Mouse (Mus musculus) layer of hippocampus, postnatal 10 days (tissue): ENCODE measurements around the gene Maml2. TPM values are rescaled to one million over a fixed set of nuclear protein-coding genes. Genes with fewer than 3 reads are reported as not detected.

Source experiments
- DNase-seq, 2 experiments: peaks; one replicate each; pipeline ENCODE4 v3.0.0; 2021; ENCODE audit warnings: low spot score in 2 of 2
- total RNA-seq, 2 experiments: library from RNA; stranded (reverse); gene quantifications; 2 replicates each; pipeline ENCODE4 v1.2.3; 2021

Gene Maml2
- total RNA-seq, 2 experiments from 2014 or later: 11.2 to 13.0 TPM

GRCm38 (mm10) chr9:13665487-13665969 lies 367.8 kb downstream of the Maml2 start:
- DNase-seq: no peak

GRCm38 (mm10) chr9:13667955-13668354 lies 370.2 kb downstream of the Maml2 start:
- DNase-seq: no peak

DNA sequence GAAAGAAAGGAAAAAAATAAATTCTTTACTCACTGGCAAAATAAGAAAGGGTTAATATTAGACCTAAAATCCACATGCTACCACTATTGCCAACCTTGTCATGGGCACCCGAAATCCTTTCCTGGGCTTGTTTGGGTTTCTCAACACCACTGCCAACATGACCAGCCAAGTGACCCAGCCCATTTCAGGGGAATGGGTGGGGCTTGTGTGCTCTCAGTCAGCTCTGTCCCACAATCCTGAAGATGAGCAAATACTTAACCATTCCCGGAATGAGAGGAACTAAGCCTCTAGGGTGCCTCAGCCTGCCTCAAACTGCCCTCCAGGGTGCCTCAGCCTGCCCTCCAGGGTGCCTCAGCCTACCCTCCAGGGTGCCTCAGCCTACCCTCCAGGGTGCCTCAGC lies 371.0 kb downstream of the Maml2 start:
- no peak for DNase-seq

DNA sequence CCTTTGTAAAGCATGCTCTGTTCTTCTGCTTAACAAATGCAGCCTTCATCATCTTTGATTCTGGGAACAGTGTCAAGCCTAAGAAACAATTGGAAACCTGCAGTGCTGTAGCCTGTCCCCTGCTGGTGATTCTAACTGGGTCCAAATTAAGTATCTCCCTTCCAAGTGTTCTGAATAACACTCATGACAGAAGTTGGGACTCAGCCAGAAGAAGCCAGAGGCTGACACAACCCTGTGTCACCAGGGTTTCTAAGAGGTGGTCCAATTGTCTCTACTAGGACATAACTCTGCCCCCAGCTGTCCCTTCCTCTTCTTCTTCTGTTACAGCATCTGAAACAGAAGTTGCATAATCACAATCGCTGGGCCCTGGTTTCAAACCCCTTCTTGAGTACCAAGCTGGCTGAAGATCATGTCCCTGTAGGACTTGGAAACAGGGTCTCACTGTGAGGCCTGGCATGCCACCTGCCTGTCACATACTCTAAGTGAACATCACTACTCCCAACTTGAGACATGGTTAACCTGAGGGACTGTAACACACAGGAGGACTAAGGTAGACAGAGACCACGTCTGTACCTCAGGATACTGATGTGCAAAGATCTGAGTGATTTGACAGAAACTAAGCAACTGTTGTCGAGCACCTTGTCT lies 373.5 kb downstream of the Maml2 start:
- DNase-seq: peak in 1 of 2 experiments; percentile 38

- DNase-seq: no peak
Observed at GRCm38 (mm10) chr9:13673304-13673703, 375.5 kb downstream of the Maml2 start.

DNA sequence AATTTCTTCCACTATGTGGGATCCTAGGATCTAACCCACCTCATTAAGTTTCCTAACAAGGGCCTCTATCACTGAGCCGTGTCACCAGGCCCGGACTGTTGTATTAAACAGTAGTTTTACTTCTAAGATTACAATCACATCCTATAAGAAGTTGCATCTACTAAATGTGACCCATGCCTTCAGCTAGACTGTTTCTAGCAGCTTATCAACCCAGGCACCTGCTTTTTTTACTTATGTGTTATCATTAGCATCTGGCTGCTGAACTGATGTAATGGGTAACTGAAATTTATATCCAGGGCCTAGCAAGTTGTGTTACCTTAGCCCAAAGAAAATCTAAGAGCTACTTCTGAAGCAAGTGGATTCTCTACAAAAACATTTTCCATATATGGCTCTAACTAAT lies 380.3 kb downstream of the Maml2 start:
- DNase-seq: no peak

GRCm38 (mm10) chr9:13679696-13680095 lies 381.9 kb downstream of the Maml2 start:
- no peak for DNase-seq

DNA sequence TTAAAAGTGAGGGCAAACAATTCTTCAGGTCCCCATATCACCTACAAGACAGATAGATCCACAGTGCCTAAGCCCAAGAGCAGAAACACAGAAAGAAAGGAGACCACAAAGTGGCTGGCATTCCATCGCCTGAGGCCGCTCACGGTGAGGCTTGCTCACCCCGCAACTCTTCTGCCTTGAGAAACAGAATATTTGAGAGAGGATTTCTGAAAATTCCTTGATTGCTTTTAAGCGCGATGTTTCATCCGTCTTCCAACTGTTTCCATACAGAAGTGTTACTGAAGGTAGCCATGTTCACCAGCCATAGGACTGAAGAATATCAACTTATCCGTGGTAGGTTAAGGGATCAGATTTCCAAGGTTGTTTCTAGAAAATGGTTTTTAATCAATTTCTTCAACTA lies 383.4 kb downstream of the Maml2 start:
- no peak for DNase-seq

DNA sequence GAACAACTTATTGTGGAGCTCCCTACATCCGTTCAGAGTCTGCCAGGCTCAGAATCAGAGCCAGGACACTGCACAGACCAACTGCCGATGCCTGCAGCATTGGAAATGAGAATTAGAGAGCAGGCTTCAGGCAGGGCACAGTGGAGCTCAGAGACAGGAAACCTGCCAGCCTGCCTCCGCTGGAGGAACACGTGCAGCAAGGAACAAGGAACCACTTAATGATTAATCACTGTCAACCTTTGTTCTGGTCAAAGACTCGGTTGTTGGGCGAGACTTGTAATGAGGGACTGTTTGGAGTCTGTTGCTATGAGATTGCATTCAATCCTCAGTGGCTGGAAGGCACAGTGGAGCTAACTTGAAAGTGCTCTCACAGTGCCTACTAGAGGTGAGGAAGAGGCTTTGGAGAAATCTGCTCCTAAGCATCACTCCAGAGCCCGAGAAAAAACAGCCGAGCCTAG lies 383.9 kb downstream of the Maml2 start:
- peak; percentile 72 to 80 for DNase-seq

GRCm38 (mm10) chr9:13684327-13684934 lies 386.7 kb downstream of the Maml2 start:
- DNase-seq: no peak

DNA sequence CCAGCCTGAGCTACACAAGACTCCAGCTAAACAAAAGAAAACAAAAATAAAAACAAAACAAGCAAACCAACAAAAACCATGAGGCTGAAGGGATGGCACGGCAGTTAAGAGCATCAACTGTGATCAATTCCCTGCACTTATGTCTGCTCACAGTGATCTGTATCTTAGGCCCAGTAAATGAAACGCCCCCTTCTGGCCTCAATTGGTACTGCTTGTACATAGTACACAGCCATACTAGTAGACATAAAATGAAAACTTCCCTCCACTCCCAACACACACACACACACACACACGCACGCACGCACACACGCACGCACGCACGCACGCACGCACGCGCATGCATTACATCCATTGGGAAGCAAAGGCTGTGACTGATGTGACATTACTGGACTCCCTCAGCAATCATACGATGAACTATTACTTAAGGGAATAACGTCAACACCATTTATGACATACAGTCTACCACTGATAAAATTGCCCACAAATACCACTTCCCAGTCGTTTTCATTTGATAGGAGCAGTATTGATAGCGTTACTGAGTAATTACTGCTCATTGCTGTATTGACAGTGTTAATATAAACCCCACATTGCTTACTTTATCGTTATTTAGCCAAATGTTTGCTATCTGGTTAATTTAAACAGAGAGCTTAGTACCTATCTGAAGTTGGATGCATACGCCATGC lies 389.4 kb downstream of the Maml2 start:
- DNase-seq: no peak

GRCm38 (mm10) chr9:13688997-13689396 lies 391.2 kb downstream of the Maml2 start:
- DNase-seq: no peak

DNA sequence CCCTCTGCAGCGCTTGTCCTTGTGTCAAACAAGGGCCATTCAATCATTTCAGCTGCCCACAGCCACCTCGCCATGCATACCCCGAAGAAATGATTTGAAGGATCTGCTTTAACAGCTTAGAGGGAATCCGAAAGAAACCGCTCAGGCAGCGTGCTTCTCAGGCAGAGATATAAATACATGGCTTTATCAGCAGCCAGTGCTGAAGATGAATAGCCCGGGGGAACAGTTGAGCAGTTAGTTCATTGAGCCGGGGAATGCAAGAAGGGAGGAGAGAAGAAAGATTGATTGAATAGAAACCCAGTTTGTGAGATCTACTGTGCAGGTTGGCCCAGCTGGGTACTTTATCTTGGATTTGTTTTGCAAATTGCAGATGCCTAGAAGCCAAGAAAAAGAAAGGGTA lies 392.6 kb downstream of the Maml2 start:
- no peak for DNase-seq

DNA sequence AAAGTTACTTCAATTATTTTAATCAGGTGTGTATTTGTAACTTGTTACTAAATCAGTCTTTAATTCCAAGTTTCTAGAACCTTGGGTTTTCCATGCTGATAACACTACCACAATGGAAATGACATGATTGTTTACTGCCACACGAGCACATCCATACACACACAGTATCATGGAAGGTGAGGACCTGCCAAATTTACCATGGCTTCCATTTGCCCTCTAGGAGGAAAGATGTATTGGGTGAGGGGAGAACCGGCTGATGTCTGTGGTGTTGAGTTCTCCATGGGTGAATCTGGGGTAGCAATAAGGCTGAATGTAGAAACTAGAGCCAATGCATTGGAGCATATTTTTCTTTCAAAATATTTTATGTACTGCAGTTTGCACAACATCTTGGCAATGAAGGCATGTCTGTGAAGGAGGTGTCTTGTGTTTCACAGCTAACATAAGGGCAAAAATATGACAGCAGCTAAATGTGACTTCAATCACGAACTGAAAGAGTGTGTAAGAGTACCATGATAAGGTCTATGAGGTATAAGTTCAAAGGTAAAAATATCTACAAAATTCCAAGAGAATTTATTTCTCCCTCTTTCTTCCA lies 396.0 kb downstream of the Maml2 start:
- no peak for DNase-seq

DNA sequence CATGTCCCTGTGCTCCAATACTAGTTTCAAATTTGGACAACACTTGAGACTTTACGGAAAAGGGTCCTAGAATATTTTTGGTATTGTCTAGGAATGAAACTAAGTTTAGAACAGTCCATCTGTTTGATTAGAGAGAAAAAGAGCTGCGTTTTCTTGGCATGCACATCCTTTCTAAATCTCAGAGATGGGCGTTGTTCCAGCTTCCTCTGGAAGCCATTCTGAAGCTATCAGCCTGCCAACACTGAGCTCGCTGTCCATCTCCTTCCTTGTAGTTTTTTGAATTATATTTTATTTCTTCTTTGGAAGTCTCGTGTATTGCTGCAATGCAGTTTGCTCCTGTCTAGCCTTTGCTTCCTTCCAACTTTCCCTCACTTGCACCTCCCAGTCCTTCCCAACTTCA lies 396.5 kb downstream of the Maml2 start:
- DNase-seq: peak in 1 of 2 experiments; percentile 47

GRCm38 (mm10) chr9:13697041-13697811 lies 399.5 kb downstream of the Maml2 start:
- DNase-seq: no peak

DNA sequence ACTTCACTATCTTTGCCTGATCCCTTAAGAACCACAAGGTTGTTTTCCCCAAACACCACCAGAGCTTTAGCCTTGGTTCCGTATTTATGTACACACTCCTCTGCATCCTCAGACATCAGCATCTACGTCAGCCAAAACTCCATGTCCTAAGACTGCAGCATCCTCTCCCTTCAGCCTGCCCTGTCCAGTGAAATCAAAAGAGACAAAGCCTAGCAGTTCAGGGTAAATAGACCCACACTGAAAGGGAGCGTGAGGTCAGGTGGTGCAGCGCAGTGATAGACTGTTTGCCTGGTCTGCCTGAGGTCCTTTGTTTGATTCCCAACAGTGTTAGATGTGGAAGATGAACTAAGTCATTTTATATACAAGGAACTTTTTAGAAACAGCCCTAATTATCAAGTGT lies 400.1 kb downstream of the Maml2 start:
- no peak for DNase-seq

- no peak for DNase-seq
Observed at GRCm38 (mm10) chr9:13699061-13699780, 401.5 kb downstream of the Maml2 start.

- no peak for DNase-seq
Observed at GRCm38 (mm10) chr9:13699781-13700116, 402.0 kb downstream of the Maml2 start.

DNA sequence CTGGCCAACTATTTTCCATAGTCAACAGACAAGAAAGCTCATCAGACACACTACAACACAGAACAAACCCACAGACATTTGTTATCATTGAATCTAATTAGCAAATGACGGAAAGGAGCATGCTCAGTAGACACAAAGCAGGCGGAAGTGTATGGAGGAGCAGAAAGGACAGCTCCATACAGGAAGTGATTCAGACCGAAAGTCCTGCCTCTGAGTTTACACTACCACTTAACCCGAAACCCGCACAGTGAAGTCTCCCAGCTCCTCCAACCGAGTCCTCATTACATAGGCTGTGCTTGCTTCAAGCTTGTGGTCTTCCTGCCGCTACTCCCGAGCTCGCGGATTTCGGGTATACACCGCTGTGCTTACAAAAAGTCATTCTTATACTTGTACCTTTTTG lies 404.0 kb downstream of the Maml2 start:
- no peak for DNase-seq

GRCm38 (mm10) chr9:13703100-13703499 lies 405.3 kb downstream of the Maml2 start:
- no peak for DNase-seq
